Mouse (Mus musculus) kidney, postnatal 14 days (tissue): ENCODE measurements around the gene Plxnd1.
A peak's percentile ranks its signal among the peaks of the same experiment; 100 is the strongest.

Experiments
- DNase-seq: peaks from one replicate; pipeline ENCODE4 v3.0.0; 2022; ENCODE audit warnings: mixed read lengths

The Plxnd1 gene

GRCm38 (mm10) chr6:115956418-115956921, 38.3 kb downstream of the Plxnd1 start:
- DNase-seq, result no peak

- no peak for DNase-seq
Measured at GRCm38 (mm10) chr6:115955664-115956063, 39.1 kb downstream of the Plxnd1 start.

GRCm38 (mm10) chr6:115955169-115955568, 39.6 kb downstream of the Plxnd1 start:
- no peak for DNase-seq

GRCm38 (mm10) chr6:115954506-115955074, 40.2 kb downstream of the Plxnd1 start:
- DNase-seq, result peak; percentile 62

GRCm38 (mm10) chr6:115946389-115946788, 48.4 kb downstream of the Plxnd1 start:
- no peak for DNase-seq

- DNase-seq, result no peak
Measured at GRCm38 (mm10) chr6:115945633-115946032, 49.2 kb downstream of the Plxnd1 start.

- DNase-seq, result no peak
Measured at GRCm38 (mm10) chr6:115944638-115945037, 50.2 kb downstream of the Plxnd1 start, which contains the start of gene H1foo. Gene H1foo (plus strand): TSS chr6:115944938.

- DNase-seq, result no peak
Measured at GRCm38 (mm10) chr6:115943498-115944427, 51.0 kb downstream of the Plxnd1 start.

- no peak for DNase-seq
Measured at GRCm38 (mm10) chr6:115941128-115941527, 53.7 kb downstream of the Plxnd1 start.

GRCm38 (mm10) chr6:115940603-115941002, 54.2 kb downstream of the Plxnd1 start:
- DNase-seq, result no peak

GRCm38 (mm10) chr6:115938798-115939197, 56.0 kb downstream of the Plxnd1 start:
- DNase-seq, result no peak

GRCm38 (mm10) chr6:115938011-115938410, 56.8 kb downstream of the Plxnd1 start:
- no peak for DNase-seq

- no peak for DNase-seq
Measured at GRCm38 (mm10) chr6:115935544-115935943, 59.3 kb downstream of the Plxnd1 start.

- DNase-seq, result no peak
Measured at GRCm38 (mm10) chr6:115932391-115932790, 62.4 kb downstream of the Plxnd1 start.

- no peak for DNase-seq
Measured at GRCm38 (mm10) chr6:115931639-115932038, 63.2 kb downstream of the Plxnd1 start, which contains the start of gene Rho. Gene Rho (plus strand): TSS chr6:115931748.

GRCm38 (mm10) chr6:115930018-115930417, 64.8 kb downstream of the Plxnd1 start:
- DNase-seq, result peak; percentile 37

GRCm38 (mm10) chr6:115927292-115928242, 67.2 kb downstream of the Plxnd1 start:
- DNase-seq, result no peak

GRCm38 (mm10) chr6:115926416-115926815, 68.4 kb downstream of the Plxnd1 start:
- no peak for DNase-seq

GRCm38 (mm10) chr6:115924829-115925228, 70.0 kb downstream of the Plxnd1 start:
- no peak for DNase-seq

- DNase-seq, result peak; percentile 55
Measured at GRCm38 (mm10) chr6:115919876-115920275, 74.9 kb downstream of the Plxnd1 start.

- no peak for DNase-seq
Measured at GRCm38 (mm10) chr6:115918615-115919014, 76.2 kb downstream of the Plxnd1 start.

- DNase-seq, result no peak
Measured at GRCm38 (mm10) chr6:115916611-115917010, 78.2 kb downstream of the Plxnd1 start.
